Mouse (Mus musculus) midbrain, embryonic 13.5 days (tissue): ENCODE data around the gene Cct8l1. TPM values are rescaled to one million over a fixed set of nuclear protein-coding genes. Genes with fewer than 3 reads are reported as not detected.
A peak's percentile ranks its signal among the peaks of the same experiment; 100 is the strongest.

Experiments
- ATAC-seq: fragments of 200-750 bp; cut with Nextera tagmentation; 2 replicates; pipeline ENCODE4 v1.8.0; 2017; ENCODE audit warnings: mild to moderate bottlenecking, moderate TSS enrichment, moderate library complexity
- H3K27ac ChIP-seq: fragments of 300-500 bp; sonication (generic); 2 replicates; pipeline ENCODE4 v1.5.1; 2015; ENCODE audit warnings: inconsistent platforms, mild to moderate bottlenecking, moderate library complexity
- H3K27me3 ChIP-seq: fragments of 300-500 bp; sonication (generic); 2 replicates; pipeline ENCODE4 v1.6.1; 2015; ENCODE audit warnings: mild to moderate bottlenecking, inconsistent platforms
- H3K36me3 ChIP-seq: fragments of 300-500 bp; sonication (generic); 2 replicates; pipeline ENCODE4 v1.6.1; 2015; ENCODE audit warnings: mild to moderate bottlenecking, inconsistent platforms
- H3K4me1 ChIP-seq: fragments of 300-500 bp; sonication (generic); replicated peaks from 2 replicates; pipeline ENCODE4 v1.6.1; 2015; ENCODE audit warnings: inconsistent platforms
- H3K4me2 ChIP-seq: fragments of 300-500 bp; sonication (generic); replicated peaks from 2 replicates; pipeline ENCODE4 v1.6.1; 2015; ENCODE audit warnings: moderate library complexity, mild to moderate bottlenecking, inconsistent platforms
- H3K4me3 ChIP-seq: fragments of 300-500 bp; sonication (generic); replicated peaks from 2 replicates; pipeline ENCODE4 v1.5.1; 2015; ENCODE audit warnings: mild to moderate bottlenecking, inconsistent platforms
- H3K9ac ChIP-seq: fragments of 300-500 bp; sonication (generic); replicated peaks from 2 replicates; pipeline ENCODE4 v1.6.1; 2015; ENCODE audit warnings: mild to moderate bottlenecking, inconsistent platforms
- H3K9me3 ChIP-seq: fragments of 300-500 bp; sonication (generic); 2 replicates; pipeline ENCODE4 v1.6.1; 2016; ENCODE audit warnings: mild to moderate bottlenecking, inconsistent platforms
- WGBS: fragments of 180-500 bp; shearing (Covaris S2); methylation state at CpG from one replicate; pipeline ENCODE4 v1.1.7; 2015; 5-methylcytosine and 5-hydroxymethylcytosine counted together
- polyA plus RNA-seq: library from polyadenylated mRNA; unstranded; fragments of >200 nt; fragmentation: Nextera tagmentation; extraction: Ambion mirVana; gene quantifications from 2 replicates; pipeline ENCODE4 v1.2.1, GENCODE M21; 2015

Gene Cct8l1
- polyA plus RNA-seq: 0.10 and 0.11 TPM in 2 replicates

DNA sequence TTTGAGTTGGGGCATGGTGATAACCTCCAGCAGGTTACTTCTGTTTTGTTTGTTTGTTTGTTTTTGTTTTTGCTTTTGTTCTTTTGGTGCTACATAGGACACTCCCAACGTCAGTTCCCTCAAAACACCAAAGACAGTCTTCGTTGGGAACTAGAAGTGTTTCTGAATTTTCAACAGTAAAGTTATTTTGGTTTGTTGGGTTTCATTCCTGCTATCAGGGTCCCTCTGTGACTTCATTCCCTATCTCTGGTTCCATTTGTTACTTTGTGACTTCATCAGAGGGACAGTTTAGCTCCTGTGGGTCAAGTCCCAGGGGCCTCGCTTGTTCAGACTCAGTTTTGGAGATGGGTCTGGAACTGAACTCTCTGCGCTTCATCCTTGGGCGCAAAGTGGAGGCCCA lies at the start of gene Cct8l1:
Cct8l1 (plus strand) TSS at position 301 of the 400 bp plus-strand sequence.
- WGBS: 92% methylated on average over 5 of the region's 5 CpGs
- Histone ChIP-seq H3K4me3 (no peak within 1 kb of the TSS), H3K9me3 (no peaks in the 10 kb centered on the region), H3K4me1 (no peaks in the 10 kb centered on the region), H3K9ac (no peak within 1 kb of the TSS), H3K27ac (no peak within 1 kb of the TSS), H3K4me2 (no peak within 1 kb of the TSS), H3K27me3 (no peaks in the 10 kb centered on the region), H3K36me3 (no peaks in the 10 kb centered on the region)
- ATAC-seq: no peak

DNA sequence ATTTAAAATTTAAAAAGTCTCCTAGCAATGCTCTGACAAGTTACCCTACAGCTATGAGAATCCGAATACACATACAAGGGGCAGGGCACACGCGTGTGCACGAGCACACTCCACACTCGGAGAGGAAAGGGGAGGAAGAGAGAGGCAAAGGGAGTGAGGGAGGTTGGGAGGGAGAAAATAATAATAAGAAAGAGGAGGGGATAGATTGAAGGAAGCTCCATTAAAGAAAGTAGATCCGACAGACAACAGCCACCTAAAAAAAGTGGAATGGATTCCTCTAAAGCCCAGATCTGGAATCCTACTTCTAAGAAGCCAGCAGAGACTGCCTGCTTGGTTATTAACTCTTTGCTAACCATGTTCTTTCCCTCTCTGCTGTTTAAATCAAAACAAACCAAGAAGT lies 43.8 kb upstream of the Cct8l1 start:
- H3K27ac ChIP-seq: peak overlapping the region; percentile 71
- under 1% methylated on average over 6 of the region's 6 CpGs for WGBS
- H3K9ac ChIP-seq: no peak overlapping the region; the same call in 1 of the 2 replicates
- H3K4me1 ChIP-seq: peaks cover 15% of the 10 kb centered on the region
- no peaks in the 10 kb centered on the region for H3K36me3 ChIP-seq
- H3K4me2 ChIP-seq: peak overlapping the region; percentile 51
- H3K9me3 ChIP-seq: no peaks in the 10 kb centered on the region
- peak; percentile 60 for ATAC-seq
- no peaks in the 10 kb centered on the region for H3K27me3 ChIP-seq
- H3K4me3 ChIP-seq: peak overlapping the region; percentile 37

DNA sequence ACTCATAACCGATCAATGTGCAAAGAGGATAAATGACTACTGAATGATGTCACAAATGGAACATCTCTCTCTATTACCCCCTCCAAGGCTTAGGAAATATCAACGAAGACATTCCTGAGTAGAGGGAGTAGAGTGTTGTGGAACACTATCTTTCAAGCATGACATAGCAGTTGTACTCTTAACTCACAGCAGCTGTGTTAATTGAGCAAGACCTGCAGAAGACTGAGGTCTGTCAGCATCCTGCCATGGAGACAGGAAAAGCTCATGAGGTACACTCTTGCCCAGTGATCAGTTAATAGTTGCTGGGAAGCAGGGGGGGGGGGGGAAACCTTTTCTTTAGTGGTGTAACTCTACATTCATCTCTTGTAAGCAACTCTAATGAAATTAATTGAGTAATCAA lies 40.1 kb upstream of the Cct8l1 start:
- H3K9ac ChIP-seq: no peak overlapping the region
- no peak overlapping the region for H3K27ac ChIP-seq
- H3K4me3 ChIP-seq: no peak overlapping the region
- H3K9me3 ChIP-seq: no peaks in the 10 kb centered on the region
- 89% methylated on average over 2 of the region's 2 CpGs for WGBS
- no peak for ATAC-seq
- no peak overlapping the region for H3K4me2 ChIP-seq
- no peaks in the 10 kb centered on the region for H3K27me3 ChIP-seq
- H3K36me3 ChIP-seq: no peaks in the 10 kb centered on the region
- peaks cover 15% of the 10 kb centered on the region for H3K4me1 ChIP-seq

DNA sequence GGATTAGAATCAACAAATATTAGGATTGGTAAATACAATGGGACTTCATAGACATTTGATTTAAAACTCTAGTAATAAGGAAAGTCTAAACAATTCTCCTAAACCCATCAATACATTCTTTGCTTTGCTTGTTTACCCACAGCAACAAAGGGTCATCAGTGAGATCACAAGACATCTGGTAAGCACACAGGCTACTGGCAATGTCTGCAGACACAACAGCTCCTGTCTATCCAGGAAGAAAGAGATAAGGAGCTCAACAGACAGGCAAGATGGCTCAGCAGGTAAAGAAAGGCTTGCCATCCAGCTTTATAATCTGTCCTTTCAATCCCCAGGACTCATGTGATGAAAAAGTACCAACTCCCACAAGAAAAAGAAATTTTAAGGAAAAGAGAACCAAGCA lies 37.0 kb upstream of the Cct8l1 start:
- H3K27ac ChIP-seq: no peak overlapping the region
- H3K9me3 ChIP-seq: no peaks in the 10 kb centered on the region
- H3K36me3 ChIP-seq: no peaks in the 10 kb centered on the region
- no peak overlapping the region for H3K9ac ChIP-seq
- no peak for ATAC-seq
- H3K4me2 ChIP-seq: no peak overlapping the region
- H3K4me1 ChIP-seq: no peaks in the 10 kb centered on the region; the same call in 1 of the 2 replicates
- H3K4me3 ChIP-seq: no peak overlapping the region
- no peaks in the 10 kb centered on the region for H3K27me3 ChIP-seq

DNA sequence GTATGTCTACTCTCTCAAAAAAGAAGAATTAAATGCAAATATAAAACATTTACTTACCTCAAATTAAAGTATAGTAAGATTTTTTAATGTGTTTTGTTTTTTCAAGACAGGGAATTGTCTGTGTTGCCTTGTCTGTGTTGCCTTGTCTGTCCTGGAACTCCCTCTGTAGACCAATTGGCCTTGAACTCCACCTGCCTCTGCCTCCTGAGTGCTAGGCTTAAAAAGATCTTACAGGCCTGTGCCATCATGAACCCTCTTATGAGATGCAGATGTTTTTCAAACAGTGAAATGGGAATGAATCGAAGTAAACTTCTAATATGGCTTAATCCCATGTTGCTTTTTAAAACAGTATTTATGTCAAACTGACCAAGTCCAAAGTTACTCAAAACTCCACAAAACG lies 19.2 kb upstream of the Cct8l1 start:
- Histone ChIP-seq H3K9ac (peak overlapping the region; percentile 98; the same call in 1 of the 2 replicates), H3K27me3 (no peaks in the 10 kb centered on the region), H3K27ac (no peak overlapping the region), H3K4me1 (peaks cover 23% of the 10 kb centered on the region), H3K4me3 (peak overlapping the region; percentile 97), H3K36me3 (no peaks in the 10 kb centered on the region), H3K9me3 (no peaks in the 10 kb centered on the region), H3K4me2 (peak overlapping the region; percentile 88)
- 47% methylated on average over 2 of the region's 2 CpGs for WGBS
- ATAC-seq: no peak

DNA sequence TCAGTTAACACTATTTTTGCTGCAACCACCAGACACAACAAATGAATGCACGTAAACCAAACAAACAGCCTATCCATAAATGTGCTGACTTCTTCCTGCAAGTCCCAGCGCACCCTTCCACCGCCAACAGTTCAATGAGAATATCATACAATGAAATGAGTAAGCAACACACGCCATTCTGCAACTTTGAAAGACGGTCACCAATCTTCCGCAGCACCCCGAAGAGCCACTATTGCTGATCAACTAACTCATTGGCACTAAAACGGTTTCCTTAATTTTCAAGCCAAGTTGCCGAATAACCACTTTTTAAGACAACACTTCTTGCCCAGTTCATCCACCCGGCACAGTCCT lies 18.5 kb upstream of the Cct8l1 start:
- Histone ChIP-seq H3K27ac (peak overlapping the region; percentile 99), H3K4me1 (peaks cover 23% of the 10 kb centered on the region), H3K9ac (peak overlapping the region; percentile 98), H3K36me3 (no peaks in the 10 kb centered on the region), H3K27me3 (no peaks in the 10 kb centered on the region), H3K4me3 (peak overlapping the region; percentile 97), H3K4me2 (peak overlapping the region; percentile 88), H3K9me3 (no peaks in the 10 kb centered on the region)
- under 1% methylated on average over 10 of the region's 10 CpGs for WGBS
- ATAC-seq: no peak

DNA sequence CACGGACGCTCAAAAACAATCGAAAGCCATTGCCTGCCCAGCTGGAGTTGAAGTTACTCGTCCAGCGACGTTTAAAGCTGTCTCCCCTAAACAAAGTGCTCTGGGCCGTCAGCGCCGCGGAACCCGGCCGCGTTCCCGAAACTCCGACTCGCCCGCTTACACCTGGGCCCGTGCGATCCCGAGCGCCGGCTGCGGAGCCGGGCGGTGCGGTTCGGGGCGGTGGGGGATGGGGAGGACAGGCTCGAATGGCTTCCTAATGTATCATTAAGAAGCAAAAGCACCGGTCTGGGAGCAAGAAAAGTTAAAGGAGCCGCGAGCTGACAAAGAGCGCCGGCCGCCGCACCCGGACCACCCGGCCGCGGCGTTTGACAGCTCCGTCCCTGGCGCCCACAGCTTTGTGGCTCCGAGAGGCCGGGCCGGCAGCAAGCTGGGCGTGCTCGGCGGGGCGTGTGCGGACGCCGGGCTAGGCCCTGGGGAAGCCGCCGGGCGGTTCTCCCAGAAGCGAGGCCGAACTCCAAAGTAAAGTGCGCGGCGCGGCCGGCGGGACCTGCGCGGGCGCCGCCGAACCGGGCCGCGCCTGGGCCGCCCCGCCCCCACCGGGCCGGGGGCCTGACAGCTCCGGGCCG lies 18.0 kb upstream of the Cct8l1 start:
- Histone ChIP-seq H3K4me3 (peak overlapping the region; percentile 97), H3K27me3 (no peaks in the 10 kb centered on the region), H3K4me1 (peaks cover 23% of the 10 kb centered on the region), H3K36me3 (no peaks in the 10 kb centered on the region), H3K27ac (peak overlapping the region; percentile 99), H3K9ac (peak overlapping the region; percentile 98), H3K4me2 (peak overlapping the region; percentile 88), H3K9me3 (no peaks in the 10 kb centered on the region)
- ATAC-seq: peak; percentile 27
- under 1% methylated on average over 63 of the region's 78 CpGs for WGBS

DNA sequence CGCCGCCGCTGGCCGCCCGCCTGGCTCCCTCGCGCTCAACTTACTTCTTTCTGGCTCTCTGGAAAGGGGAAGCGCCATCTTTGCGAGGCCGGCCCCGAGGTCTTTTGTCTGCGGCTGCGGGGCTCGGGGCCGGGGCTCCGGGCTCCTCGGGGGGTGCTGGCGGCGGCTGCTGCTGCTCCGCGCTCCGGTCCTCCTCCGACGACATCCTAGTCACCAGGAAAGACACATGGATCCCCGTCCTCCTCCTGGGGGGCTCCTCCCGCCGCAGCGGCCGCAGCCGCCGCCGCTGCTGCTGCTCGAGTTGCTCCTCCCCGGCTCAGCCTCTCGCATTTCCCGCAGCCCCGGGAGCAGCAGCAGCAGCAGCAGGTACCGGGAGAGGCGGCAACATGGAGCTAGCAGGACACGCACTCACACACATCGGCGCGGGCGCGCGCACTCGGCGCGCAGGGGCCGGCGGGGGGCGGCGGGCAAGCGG lies 17.5 kb upstream of the Cct8l1 start, which contains the start of gene Kmt2c:
Kmt2c (minus strand) TSS at position 438 of the 475 bp plus-strand sequence.
- H3K9ac ChIP-seq: peak within 1 kb of the TSS; percentile 98
- peaks cover 23% of the 10 kb centered on the region for H3K4me1 ChIP-seq
- H3K27me3 ChIP-seq: no peaks in the 10 kb centered on the region
- peak; percentile 28 for ATAC-seq
- peak within 1 kb of the TSS; percentile 99 for H3K27ac ChIP-seq
- peak within 1 kb of the TSS; percentile 97 for H3K4me3 ChIP-seq
- no peaks in the 10 kb centered on the region for H3K36me3 ChIP-seq
- no peaks in the 10 kb centered on the region for H3K9me3 ChIP-seq
- WGBS: 0% methylated on average over 39 of the region's 54 CpGs
- H3K4me2 ChIP-seq: peak within 1 kb of the TSS; percentile 88

DNA sequence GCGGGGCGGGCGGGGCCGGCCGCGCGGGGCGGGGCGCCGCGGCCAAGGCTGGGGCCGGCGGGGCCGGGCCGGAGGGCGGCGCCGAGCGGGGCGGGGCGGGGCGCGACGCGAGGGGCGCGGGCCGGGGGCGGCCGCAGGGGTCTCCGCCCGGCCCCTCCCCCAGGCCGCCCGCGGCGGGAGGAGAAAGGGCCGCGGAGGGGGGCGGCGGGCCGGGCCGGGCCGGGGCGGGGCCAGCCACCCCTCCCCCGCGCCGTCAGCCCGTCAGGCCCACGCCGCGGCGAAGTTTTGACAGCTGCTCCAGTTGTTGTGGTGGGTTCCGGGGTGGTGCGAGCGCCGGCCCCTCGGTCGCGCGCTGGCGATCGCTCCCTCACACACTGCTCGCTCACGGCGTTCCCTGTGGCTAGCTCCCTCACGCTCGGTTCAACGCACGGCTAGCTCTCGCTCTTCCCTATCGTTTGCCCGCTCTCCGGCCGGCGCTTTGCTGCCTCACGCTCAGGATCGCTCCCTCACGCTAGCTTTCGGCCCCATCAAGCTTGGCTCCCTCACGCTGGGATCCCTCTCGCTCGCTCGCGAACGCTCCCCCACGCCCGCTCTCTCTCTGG lies 16.9 kb upstream of the Cct8l1 start:
- WGBS: under 1% methylated on average over 40 of the region's 87 CpGs
- peak; percentile 90 for ATAC-seq

DNA sequence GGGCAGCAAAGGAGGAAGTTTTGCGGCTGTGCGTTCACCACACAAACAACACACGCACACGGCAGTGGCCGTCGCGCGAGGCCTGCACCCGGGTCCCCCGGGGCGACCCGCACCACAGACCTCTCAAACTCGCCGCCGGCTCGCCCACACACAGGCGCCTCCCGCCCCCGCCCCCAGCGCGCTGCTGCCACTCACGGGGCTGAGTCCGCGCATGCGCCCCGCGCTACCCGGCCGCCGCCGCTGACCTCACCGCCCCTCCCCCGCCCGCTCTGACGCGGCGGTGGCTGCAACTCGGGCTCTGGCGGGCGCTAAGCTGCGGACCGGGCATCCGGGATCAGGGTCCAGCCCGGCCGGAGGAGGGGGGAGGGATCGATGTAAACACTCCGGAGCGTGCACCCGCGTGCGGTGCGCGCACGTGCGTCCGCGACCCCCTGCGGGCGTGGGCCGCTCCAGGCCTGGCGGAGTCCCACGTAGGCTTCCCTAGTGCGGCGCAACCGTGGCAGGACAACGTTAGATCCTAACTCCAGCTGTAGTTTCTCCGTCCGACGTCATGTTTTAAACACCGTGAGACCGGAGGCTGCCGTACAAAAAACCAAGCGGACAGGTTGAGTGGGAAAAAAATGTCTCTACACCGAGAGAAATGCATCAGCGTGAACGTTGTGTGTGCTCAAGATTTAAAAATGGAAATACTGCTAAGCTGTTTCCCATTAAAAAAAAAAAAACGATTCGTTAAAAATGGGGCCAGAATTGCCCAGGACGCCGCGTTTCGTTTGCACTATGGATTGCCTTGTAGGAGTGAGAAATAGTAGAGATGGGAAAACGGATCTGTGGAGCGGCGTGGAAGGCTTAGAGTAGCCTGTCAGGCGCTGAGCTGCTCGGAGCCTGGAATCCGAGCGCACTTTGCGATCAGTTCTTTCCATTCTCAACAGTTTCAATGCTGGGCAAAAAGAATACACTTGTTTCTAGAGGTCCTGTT lies 16.2 kb upstream of the Cct8l1 start:
- peaks cover 19% of the 10 kb centered on the region for H3K4me1 ChIP-seq
- H3K27me3 ChIP-seq: no peaks in the 10 kb centered on the region
- no peaks in the 10 kb centered on the region for H3K36me3 ChIP-seq
- no peaks in the 10 kb centered on the region for H3K9me3 ChIP-seq
- H3K27ac ChIP-seq: peak overlapping the region; percentile 99
- H3K9ac ChIP-seq: peak overlapping the region; percentile 80
- peak overlapping the region; percentile 67 for H3K4me2 ChIP-seq
- WGBS: under 1% methylated on average over 79 of the region's 90 CpGs
- ATAC-seq: peak; percentile 90
- H3K4me3 ChIP-seq: peak overlapping the region; percentile 97

More for the DNA sequence above, 16.9 kb upstream of the Cct8l1 start:
- H3K9ac ChIP-seq: peak overlapping the region; percentile 98
- H3K4me2 ChIP-seq: peak overlapping the region; percentile 67
- H3K27me3 ChIP-seq: no peaks in the 10 kb centered on the region
- peaks cover 23% of the 10 kb centered on the region for H3K4me1 ChIP-seq
- peak overlapping the region; percentile 97 for H3K4me3 ChIP-seq
- no peaks in the 10 kb centered on the region for H3K36me3 ChIP-seq
- H3K27ac ChIP-seq: peak overlapping the region; percentile 99
- H3K9me3 ChIP-seq: no peaks in the 10 kb centered on the region

DNA sequence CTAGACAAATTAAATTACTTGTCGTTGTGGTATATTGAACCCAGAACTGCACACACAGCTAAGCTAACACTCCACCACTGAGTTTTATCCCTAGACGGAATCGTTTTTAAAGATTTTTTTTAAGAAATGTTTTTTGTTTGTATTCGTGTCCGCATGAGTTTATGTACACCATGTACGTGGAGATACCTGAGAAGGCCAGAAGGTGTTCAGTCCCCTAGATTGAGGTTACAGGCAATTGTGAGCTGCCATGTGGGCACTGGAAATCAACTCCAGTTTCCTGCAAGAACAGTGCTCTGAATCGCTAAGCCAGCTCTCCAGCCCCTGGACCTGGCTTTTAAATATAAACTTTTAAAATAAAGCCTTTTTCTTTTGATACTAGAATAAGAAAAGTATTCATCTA lies 15.2 kb upstream of the Cct8l1 start:
- Histone ChIP-seq H3K27me3 (no peaks in the 10 kb centered on the region), H3K36me3 (no peaks in the 10 kb centered on the region), H3K27ac (no peak overlapping the region), H3K4me3 (peak overlapping the region; percentile 97), H3K9me3 (no peaks in the 10 kb centered on the region), H3K9ac (peak overlapping the region; percentile 80; the same call in 1 of the 2 replicates), H3K4me2 (peak overlapping the region; percentile 67), H3K4me1 (peaks cover 17% of the 10 kb centered on the region)
- WGBS: 73% methylated on average over 7 of the region's 7 CpGs
- ATAC-seq: no peak
